Mouse (Mus musculus) brain, adult 2 months (tissue): ENCODE data around the gene Ubox5.
"Not testable (repeated sequence)": the region's sequence is repeated elsewhere in the genome, so short reads cannot be mapped to it uniquely, and the experiment has no call there.

Source experiments
- DNase-seq: peaks from one replicate; pipeline ENCODE4 v3.0.0; 2011; ENCODE audit warnings: low read depth, low spot score

Gene Ubox5

GRCm38 (mm10) chr2:130629839-130630203, at the start of gene Ubox5, which contains the start of gene Fastkd5:
Ubox5 (minus strand) TSS chr2:130630038.
Fastkd5 (minus strand) TSS chr2:130630027.
- peak; percentile 96 for DNase-seq

GRCm38 (mm10) chr2:130679154-130679553, 49.3 kb upstream of the Ubox5 start:
- no peak for DNase-seq

DNA sequence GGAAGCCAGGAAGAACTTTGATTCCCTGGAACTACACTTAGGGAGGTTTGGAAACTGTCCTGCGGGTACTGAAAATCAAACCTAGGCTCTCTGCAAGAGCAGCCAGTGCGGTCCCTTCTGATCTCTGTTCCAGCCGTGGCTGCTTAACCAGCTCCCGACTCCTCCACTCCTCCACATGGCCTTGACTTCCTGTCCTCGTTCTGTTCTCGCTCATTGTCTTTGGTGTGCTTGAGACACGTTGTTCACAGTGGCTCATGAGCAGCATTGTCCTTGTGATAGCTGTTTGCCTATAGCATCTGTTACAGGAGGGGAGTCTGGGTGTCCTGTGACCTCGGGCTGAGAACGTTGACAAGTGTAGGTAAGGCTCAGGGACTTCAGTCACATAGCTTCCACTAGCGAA, 47.4 kb upstream of the Ubox5 start:
- no peak for DNase-seq

- peak; percentile 97 for DNase-seq
These were observed 37.7 kb upstream of the Ubox5 start, which contains the start of gene Itpa for GRCm38 (mm10) chr2:130667559-130667958. Itpa (plus strand) TSS chr2:130667610.

DNA sequence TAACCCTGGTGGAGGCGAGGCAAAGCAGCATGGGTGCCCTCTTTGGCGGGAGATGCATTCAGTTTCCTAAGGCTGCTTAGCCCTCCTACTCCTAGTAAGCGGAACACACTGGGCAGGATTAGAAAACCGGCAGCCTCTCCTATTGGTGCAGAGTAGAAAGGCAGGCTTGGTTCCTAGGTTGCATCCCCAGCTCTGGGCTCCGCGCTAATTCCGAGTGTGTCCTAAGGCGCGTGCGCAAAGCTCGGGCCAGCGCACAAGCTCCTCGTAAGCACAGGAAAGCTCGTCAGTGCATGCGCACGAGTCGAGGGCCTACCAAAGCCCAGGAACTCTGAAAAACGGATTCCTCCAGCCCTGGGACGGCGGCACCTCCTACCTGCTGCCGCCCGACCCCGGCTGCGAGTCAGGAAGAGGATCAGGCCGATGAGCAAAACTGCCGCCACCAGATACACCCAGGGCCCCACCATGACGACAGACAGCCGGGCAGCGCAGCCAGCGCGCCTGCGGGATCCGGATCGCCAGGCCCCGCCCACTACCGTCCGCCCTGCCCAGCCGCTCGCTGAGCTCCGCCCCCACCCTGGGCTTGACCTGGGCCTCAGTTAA, 34.4 kb upstream of the Ubox5 start, which contains the start of gene Ddrgk1:
Gene Ddrgk1 (minus strand): TSS at position 558 of the 600 bp plus-strand sequence.
- DNase-seq: peak; percentile 99

- DNase-seq: no peak
These were observed 33.5 kb upstream of the Ubox5 start for GRCm38 (mm10) chr2:130663342-130663741.

DNA sequence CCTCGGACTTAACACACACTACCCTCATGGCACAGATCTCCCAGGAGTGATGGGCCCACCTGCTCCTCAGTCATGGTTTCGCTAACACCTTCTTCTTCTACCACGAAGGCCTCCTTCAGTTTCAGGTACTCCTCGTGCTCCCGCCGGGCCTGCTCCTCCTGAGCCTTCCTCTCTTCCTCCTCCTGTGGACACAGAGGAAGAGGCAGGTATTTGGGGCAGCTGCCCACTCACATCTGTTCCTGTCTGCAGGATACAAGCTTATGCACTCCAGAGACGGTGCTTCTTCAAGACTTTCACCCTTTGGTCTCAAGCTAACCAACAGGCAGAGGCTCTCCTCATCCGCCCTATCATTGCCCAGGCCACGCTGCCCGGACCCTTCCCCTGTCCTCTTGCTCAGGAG, 28.7 kb upstream of the Ubox5 start:
- DNase-seq: peak; percentile 66

- DNase-seq: peak; percentile 95
These were observed 27.7 kb upstream of the Ubox5 start for GRCm38 (mm10) chr2:130657541-130657940.

GRCm38 (mm10) chr2:130656536-130656935, 26.7 kb upstream of the Ubox5 start:
- peak; percentile 92 for DNase-seq

- DNase-seq: no peak
These were observed 26.0 kb upstream of the Ubox5 start for GRCm38 (mm10) chr2:130655660-130656339.

GRCm38 (mm10) chr2:130653760-130654159, 23.9 kb upstream of the Ubox5 start:
- DNase-seq: no peak

DNA sequence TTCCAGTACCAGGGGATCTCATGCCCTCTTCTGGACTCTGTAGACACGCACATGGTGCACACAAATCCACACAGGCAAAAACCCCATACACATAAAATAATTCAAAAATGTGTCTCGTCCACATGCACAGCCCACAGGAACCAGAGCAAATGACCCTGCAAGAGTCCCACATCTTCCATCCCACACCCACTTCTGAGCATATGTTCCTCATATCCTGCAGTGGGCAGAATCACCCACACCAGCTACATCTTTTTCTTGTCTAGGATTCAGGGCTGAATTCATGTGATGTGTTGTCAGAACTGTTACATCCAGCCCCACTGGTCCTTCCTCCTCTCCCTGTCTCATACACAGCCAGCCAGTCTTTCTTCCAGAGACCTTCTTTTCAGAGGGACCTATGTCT, 23.5 kb upstream of the Ubox5 start:
- peak; percentile 74 for DNase-seq

- not testable (repeated sequence) for DNase-seq
These were observed 19.2 kb upstream of the Ubox5 start for GRCm38 (mm10) chr2:130649028-130649427.

GRCm38 (mm10) chr2:130645198-130645597, 15.4 kb upstream of the Ubox5 start:
- no peak for DNase-seq

DNA sequence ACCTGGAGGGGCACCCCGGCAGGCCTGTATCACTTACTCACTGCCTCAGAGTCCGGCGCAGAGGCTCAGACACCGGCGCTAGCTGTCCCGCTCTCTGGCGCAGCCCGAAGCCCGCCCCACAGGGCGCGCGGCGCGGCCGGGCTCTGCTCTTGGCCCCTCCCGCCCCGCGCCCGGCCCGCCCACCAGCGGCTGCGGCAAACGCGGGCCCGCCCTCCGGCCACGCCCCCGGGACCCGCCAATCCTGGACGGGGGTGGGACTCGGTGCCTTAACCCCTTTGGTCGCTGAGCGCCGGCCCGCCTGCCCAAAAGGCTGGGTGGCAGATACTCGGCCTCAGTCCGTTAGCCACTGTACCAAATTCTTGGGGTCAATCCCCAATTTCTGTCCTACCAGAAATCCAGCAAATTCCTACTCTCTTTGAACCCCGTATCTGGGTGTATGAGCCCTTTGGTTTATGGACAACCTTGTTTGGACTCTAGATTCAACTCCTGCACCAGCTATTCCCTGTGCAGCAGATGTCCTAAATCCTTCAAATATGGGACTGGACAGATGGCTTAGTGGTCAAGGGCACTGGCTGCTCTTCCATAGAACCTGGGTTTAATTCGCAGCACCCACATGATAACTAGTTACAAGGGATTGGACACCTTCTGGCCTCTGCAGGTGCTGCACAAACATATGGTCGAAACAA, 13.0 kb upstream of the Ubox5 start, which contains the start of gene Lzts3:
Gene Lzts3 (minus strand): TSS at position 120 of the 686 bp plus-strand sequence.
- DNase-seq: peak; percentile 95

GRCm38 (mm10) chr2:130642197-130642660, 12.4 kb upstream of the Ubox5 start:
- peak; percentile 77 for DNase-seq

GRCm38 (mm10) chr2:130641351-130642025, 11.7 kb upstream of the Ubox5 start:
- DNase-seq: no peak

DNA sequence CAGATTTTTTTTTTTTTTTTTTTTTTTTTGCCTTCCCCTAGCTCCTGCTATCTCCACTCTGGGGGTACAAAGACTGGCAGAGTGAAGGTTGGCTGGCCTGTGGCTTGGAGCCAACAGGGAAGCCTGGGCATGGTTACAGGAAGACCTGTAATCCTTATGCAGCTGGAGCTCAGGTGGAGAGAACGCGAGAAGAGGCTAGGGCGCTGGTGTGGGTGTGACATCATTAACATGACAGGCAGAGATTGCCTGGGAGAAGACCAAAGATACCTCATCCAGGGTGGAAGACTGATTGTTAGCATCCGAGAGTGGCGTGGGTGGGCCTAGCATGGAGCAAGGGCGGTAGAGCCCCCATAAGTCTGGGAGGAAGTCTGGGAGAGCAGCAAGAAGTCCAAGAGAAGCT, 9.4 kb upstream of the Ubox5 start:
- DNase-seq: peak; percentile 49

GRCm38 (mm10) chr2:130638101-130638611, 8.3 kb upstream of the Ubox5 start:
- no peak for DNase-seq

GRCm38 (mm10) chr2:130635847-130636246, 6.0 kb upstream of the Ubox5 start:
- DNase-seq: peak; percentile 60

DNA sequence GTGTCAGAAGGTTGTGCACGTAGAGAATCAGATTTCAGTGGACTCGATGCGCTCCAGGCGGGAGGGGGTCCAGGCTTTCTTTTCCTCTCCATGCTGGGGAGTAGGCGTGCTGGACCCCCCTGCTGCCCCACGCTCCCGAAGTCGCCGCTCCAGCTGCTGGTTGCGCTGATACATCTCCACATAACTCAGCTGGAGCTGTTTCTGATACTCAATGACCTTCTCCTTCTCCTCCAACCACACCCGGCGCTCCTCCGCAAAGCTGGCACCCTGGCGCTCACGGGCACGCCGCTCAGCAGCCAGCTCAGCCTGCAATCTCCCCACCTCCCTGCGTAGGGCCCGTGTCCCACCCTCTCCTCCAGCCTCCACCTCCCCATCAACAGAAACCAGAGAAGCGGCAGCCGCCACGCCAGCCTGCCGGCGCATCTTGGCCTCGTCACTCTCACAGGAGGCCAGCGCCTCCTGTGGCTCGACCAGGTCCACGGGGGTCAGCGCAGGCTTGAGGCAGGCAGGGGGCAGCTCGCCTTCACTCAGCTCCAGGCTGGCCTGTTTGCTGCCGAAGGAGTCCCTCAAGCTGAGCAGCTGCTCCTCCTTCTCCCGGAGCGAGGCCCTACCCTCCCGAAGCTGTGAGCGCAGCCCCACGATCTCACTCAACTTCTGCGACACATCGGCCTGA, 5.0 kb upstream of the Ubox5 start:
- DNase-seq: peak; percentile 72
